Mouse (Mus musculus): ENCODE measurements around the gene Ddx19a. TPM values are rescaled to one million over a fixed set of nuclear protein-coding genes. Genes with fewer than 3 reads are reported as not detected.
"Not testable (repeated sequence)": the region's sequence is repeated elsewhere in the genome, so short reads cannot be mapped to it uniquely, and the experiment has no call there.

The Ddx19a gene
- polyA plus RNA-seq, 1 experiment from 2014 or later = 10.1 TPM

GRCm38 (mm10) chr8:110959906-110960305, 37.7 kb downstream of the Ddx19a start:
- H3K4me1 ChIP-seq (ENCODE audit: control insufficient read depth, insufficient read depth, low read depth, low read length) = peaks cover 9% of the 10 kb centered on the region
- ATAC-seq = no peak
- no peak overlapping the region for H3K9ac ChIP-seq (ENCODE audit: low read depth, low read length)
- H3K36me3 ChIP-seq (ENCODE audit: control insufficient read depth, insufficient read depth, low read length) = peaks cover 15% of the 10 kb centered on the region
- WGBS = 81% methylated on average over 6 of the region's 6 CpGs
- H3K4me2 ChIP-seq (ENCODE audit: low read length) = no peak overlapping the region
- H3K4me3 ChIP-seq (ENCODE audit: low read length) = no peak overlapping the region
- no peaks in the 10 kb centered on the region for H3K9me3 ChIP-seq (ENCODE audit: control insufficient read depth, low read length)
- no peaks in the 10 kb centered on the region for H3K27me3 ChIP-seq (replicated peaks; ENCODE audit: control insufficient read depth, insufficient read depth, low read length)
- no peak overlapping the region for H3K27ac ChIP-seq (ENCODE audit: low read depth, low read length)

GRCm38 (mm10) chr8:110959071-110959780, 38.4 kb downstream of the Ddx19a start:
- no peak overlapping the region for H3K27ac ChIP-seq (ENCODE audit: low read depth, low read length)
- 94% methylated on average over 12 of the region's 12 CpGs for WGBS
- H3K4me2 ChIP-seq (ENCODE audit: low read length) = no peak overlapping the region
- ATAC-seq = no peak
- peaks cover 7% of the 10 kb centered on the region for H3K4me1 ChIP-seq (ENCODE audit: control insufficient read depth, insufficient read depth, low read depth, low read length)
- H3K36me3 ChIP-seq (ENCODE audit: control insufficient read depth, insufficient read depth, low read length) = peaks cover 15% of the 10 kb centered on the region
- H3K9ac ChIP-seq (ENCODE audit: low read depth, low read length) = no peak overlapping the region
- H3K4me3 ChIP-seq (ENCODE audit: low read length) = no peak overlapping the region
- H3K27me3 ChIP-seq (replicated peaks; ENCODE audit: control insufficient read depth, insufficient read depth, low read length) = no peaks in the 10 kb centered on the region
- H3K9me3 ChIP-seq (ENCODE audit: control insufficient read depth, low read length) = no peaks in the 10 kb centered on the region

- not testable (repeated sequence) for H3K4me1 ChIP-seq (ENCODE audit: control insufficient read depth, insufficient read depth, low read depth, low read length); H3K9me3 ChIP-seq (ENCODE audit: control insufficient read depth, low read length); H3K27me3 ChIP-seq (replicated peaks; ENCODE audit: control insufficient read depth, insufficient read depth, low read length); H3K27ac ChIP-seq (ENCODE audit: low read depth, low read length); H3K4me3 ChIP-seq (ENCODE audit: low read length); H3K4me2 ChIP-seq (ENCODE audit: low read length); H3K9ac ChIP-seq (ENCODE audit: low read depth, low read length); ATAC-seq
- 94% methylated on average over 7 of the region's 7 CpGs for WGBS
- peaks cover 15% of the 10 kb centered on the region for H3K36me3 ChIP-seq (ENCODE audit: control insufficient read depth, insufficient read depth, low read length)
Observed at GRCm38 (mm10) chr8:110958553-110958952, 39.0 kb downstream of the Ddx19a start.

- 90% methylated on average over 5 of the region's 5 CpGs for WGBS
- no peak for ATAC-seq
- Histone ChIP-seq H3K27ac (ENCODE audit: low read depth, low read length) (no peak overlapping the region), H3K27me3 (replicated peaks; ENCODE audit: control insufficient read depth, insufficient read depth, low read length) (no peaks in the 10 kb centered on the region), H3K9me3 (ENCODE audit: control insufficient read depth, low read length) (no peaks in the 10 kb centered on the region), H3K4me3 (ENCODE audit: low read length) (no peak overlapping the region), H3K36me3 (ENCODE audit: control insufficient read depth, insufficient read depth, low read length) (peaks cover 15% of the 10 kb centered on the region), H3K4me2 (ENCODE audit: low read length) (no peak overlapping the region), H3K9ac (ENCODE audit: low read depth, low read length) (no peak overlapping the region), H3K4me1 (ENCODE audit: control insufficient read depth, insufficient read depth, low read depth, low read length) (peaks cover 7% of the 10 kb centered on the region)
Observed at GRCm38 (mm10) chr8:110958135-110958534, 39.5 kb downstream of the Ddx19a start.

- H3K4me2 ChIP-seq (ENCODE audit: low read length) = no peak overlapping the region
- no peaks in the 10 kb centered on the region for H3K9me3 ChIP-seq (ENCODE audit: control insufficient read depth, low read length)
- WGBS = 92% methylated on average over 19 of the region's 19 CpGs
- H3K27me3 ChIP-seq (replicated peaks; ENCODE audit: control insufficient read depth, insufficient read depth, low read length) = no peaks in the 10 kb centered on the region
- peak overlapping the region; percentile 20; the same call in 1 of the 2 replicates for H3K27ac ChIP-seq (ENCODE audit: low read depth, low read length)
- no peak overlapping the region for H3K9ac ChIP-seq (ENCODE audit: low read depth, low read length)
- peaks cover 7% of the 10 kb centered on the region for H3K4me1 ChIP-seq (ENCODE audit: control insufficient read depth, insufficient read depth, low read depth, low read length)
- H3K4me3 ChIP-seq (ENCODE audit: low read length) = no peak overlapping the region
- no peak; the same call in 1 of the 2 replicates for ATAC-seq
- H3K36me3 ChIP-seq (ENCODE audit: control insufficient read depth, insufficient read depth, low read length) = peaks cover 15% of the 10 kb centered on the region
Observed at GRCm38 (mm10) chr8:110957471-110957870, 40.1 kb downstream of the Ddx19a start.

GRCm38 (mm10) chr8:110956619-110957450, 40.8 kb downstream of the Ddx19a start:
- ATAC-seq = peak; percentile 82
- H3K27ac ChIP-seq (ENCODE audit: low read depth, low read length) = peak overlapping the region; percentile 20; the same call in 1 of the 2 replicates
- 72% methylated on average over 15 of the region's 15 CpGs for WGBS
- no peak overlapping the region for H3K9ac ChIP-seq (ENCODE audit: low read depth, low read length)
- no peak overlapping the region for H3K4me3 ChIP-seq (ENCODE audit: low read length)
- H3K36me3 ChIP-seq (ENCODE audit: control insufficient read depth, insufficient read depth, low read length) = peaks cover 13% of the 10 kb centered on the region
- H3K4me2 ChIP-seq (ENCODE audit: low read length) = no peak overlapping the region
- no peaks in the 10 kb centered on the region for H3K27me3 ChIP-seq (replicated peaks; ENCODE audit: control insufficient read depth, insufficient read depth, low read length)
- no peaks in the 10 kb centered on the region for H3K9me3 ChIP-seq (ENCODE audit: control insufficient read depth, low read length)
- H3K4me1 ChIP-seq (ENCODE audit: control insufficient read depth, insufficient read depth, low read depth, low read length) = peaks cover 7% of the 10 kb centered on the region

GRCm38 (mm10) chr8:110954776-110955175, 42.8 kb downstream of the Ddx19a start:
- Histone ChIP-seq H3K9ac (ENCODE audit: low read depth, low read length) (no peak overlapping the region), H3K27me3 (replicated peaks; ENCODE audit: control insufficient read depth, insufficient read depth, low read length) (no peaks in the 10 kb centered on the region), H3K4me3 (ENCODE audit: low read length) (no peak overlapping the region), H3K9me3 (ENCODE audit: control insufficient read depth, low read length) (no peaks in the 10 kb centered on the region), H3K4me1 (ENCODE audit: control insufficient read depth, insufficient read depth, low read depth, low read length) (peaks cover 7% of the 10 kb centered on the region), H3K4me2 (ENCODE audit: low read length) (no peak overlapping the region), H3K27ac (ENCODE audit: low read depth, low read length) (no peak overlapping the region), H3K36me3 (ENCODE audit: control insufficient read depth, insufficient read depth, low read length) (peaks cover 13% of the 10 kb centered on the region)
- no peak for ATAC-seq
- 76% methylated on average over 8 of the region's 8 CpGs for WGBS

GRCm38 (mm10) chr8:110950065-110950484, 47.5 kb downstream of the Ddx19a start:
- Histone ChIP-seq H3K9ac (ENCODE audit: low read depth, low read length) (no peak overlapping the region), H3K9me3 (ENCODE audit: control insufficient read depth, low read length) (no peaks in the 10 kb centered on the region), H3K4me1 (ENCODE audit: control insufficient read depth, insufficient read depth, low read depth, low read length) (no peaks in the 10 kb centered on the region; the same call in 1 of the 2 replicates), H3K4me3 (ENCODE audit: low read length) (no peak overlapping the region), H3K27ac (ENCODE audit: low read depth, low read length) (peak overlapping the region; percentile 19), H3K4me2 (ENCODE audit: low read length) (peak overlapping the region; percentile 32; the same call in 1 of the 2 replicates), H3K27me3 (replicated peaks; ENCODE audit: control insufficient read depth, insufficient read depth, low read length) (no peaks in the 10 kb centered on the region), H3K36me3 (ENCODE audit: control insufficient read depth, insufficient read depth, low read length) (no peaks in the 10 kb centered on the region)
- WGBS = 63% methylated on average over 17 of the region's 17 CpGs
- peak; percentile 87 for ATAC-seq

GRCm38 (mm10) chr8:110945716-110946115, 51.9 kb downstream of the Ddx19a start:
- H3K27me3 ChIP-seq (replicated peaks; ENCODE audit: control insufficient read depth, insufficient read depth, low read length) = no peaks in the 10 kb centered on the region
- H3K4me3 ChIP-seq (ENCODE audit: low read length) = no peak overlapping the region
- ATAC-seq = no peak
- 76% methylated on average over 4 of the region's 4 CpGs for WGBS
- no peak overlapping the region for H3K27ac ChIP-seq (ENCODE audit: low read depth, low read length)
- no peak overlapping the region for H3K4me2 ChIP-seq (ENCODE audit: low read length)
- H3K9me3 ChIP-seq (ENCODE audit: control insufficient read depth, low read length) = no peaks in the 10 kb centered on the region
- H3K36me3 ChIP-seq (ENCODE audit: control insufficient read depth, insufficient read depth, low read length) = no peaks in the 10 kb centered on the region
- 0 out of 2 replicates have a peak, but pooled peaks cover 4% of the 10 kb centered on the region for H3K4me1 ChIP-seq (ENCODE audit: control insufficient read depth, insufficient read depth, low read depth, low read length)
- H3K9ac ChIP-seq (ENCODE audit: low read depth, low read length) = no peak overlapping the region
